Mouse (Mus musculus) bone marrow, adult 2 months (tissue): ENCODE results near the gene 1700001O22Rik. TPM values are rescaled to one million over a fixed set of nuclear protein-coding genes. Genes with fewer than 3 reads are reported as not detected.

ENCODE experiments used
- H3K27ac ChIP-seq: fragments of 200-500 bp; 2 replicates; pipeline ENCODE4 v1.5.1; 2012; ENCODE audit warnings: low read depth, mild to moderate bottlenecking, control low read depth, inconsistent platforms, low read length; ENCODE audit not compliant: control insufficient read depth, poor library complexity, insufficient read depth
- H3K4me1 ChIP-seq: fragments of 200-500 bp; 2 replicates; pipeline ENCODE4 v1.6.1; 2011; ENCODE audit warnings: low read length; ENCODE audit not compliant: control insufficient read depth, insufficient read depth
- H3K4me3 ChIP-seq: fragments of 200-500 bp; replicated peaks from 2 replicates; pipeline ENCODE3; 2011; ENCODE audit warnings: mild to moderate bottlenecking, low read depth, low read length, control low read depth; ENCODE audit not compliant: control insufficient read depth
- CTCF ChIP-seq: fragments of 200-500 bp; IDR thresholded peaks from 2 replicates; pipeline ENCODE4 v1.5.1; 2011; ENCODE audit warnings: low read length, control low read depth; ENCODE audit not compliant: control insufficient read depth, insufficient read depth
- POLR2A ChIP-seq: fragments of 200-500 bp; IDR thresholded peaks from 2 replicates; pipeline ENCODE4 v1.6.1; 2011; ENCODE audit warnings: low read depth, mild to moderate bottlenecking, control low read depth, low read length, borderline replicate concordance; ENCODE audit not compliant: control insufficient read depth
- WGBS: fragments of 180-500 bp; shearing (Covaris S2); methylation state at CpG from one replicate; pipeline ENCODE4 v1.1.7; 2018; 5-methylcytosine and 5-hydroxymethylcytosine counted together
- polyA plus RNA-seq: library from polyadenylated mRNA; stranded (reverse); fragments of >200 nt; gene quantifications from 2 replicates; pipeline ENCODE4 v1.2.4, GENCODE M21; 2011; ENCODE audit warnings: low replicate concordance; ENCODE audit not compliant: missing spikeins, insufficient read depth, insufficient read length

1700001O22Rik gene
- not detected in 2 replicates for polyA plus RNA-seq

DNA sequence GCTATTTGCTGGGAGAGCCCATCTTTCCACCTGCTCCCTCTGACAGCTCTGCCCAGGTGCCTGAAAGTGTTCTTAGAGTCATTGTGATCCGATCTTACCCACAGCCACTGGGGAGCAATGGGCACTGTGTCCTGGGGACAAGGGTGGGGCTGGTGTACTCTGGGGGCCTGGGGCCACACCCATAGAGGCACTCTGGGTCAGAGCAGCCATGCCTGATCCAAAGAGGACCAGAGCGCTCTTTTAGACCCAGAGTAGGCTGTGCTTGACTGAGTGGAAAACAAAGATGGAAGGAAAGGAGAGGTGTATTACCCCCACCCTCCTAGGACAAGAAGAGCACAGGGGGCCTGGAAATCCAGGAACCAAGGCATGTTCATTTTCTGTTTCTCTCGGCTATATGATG is at the start of gene 1700001O22Rik:
1700001O22Rik (minus strand) TSS at position 58 of the 400 bp plus-strand sequence.
- Histone ChIP-seq H3K4me3 (no peak within 1 kb of the TSS), H3K27ac (no peak within 1 kb of the TSS), H3K4me1 (peaks cover 3% of the 10 kb centered on the region)
- TF ChIP-seq POLR2A (no peak), CTCF (no peak)
- 81% methylated on average over 3 of the region's 3 CpGs for WGBS

DNA sequence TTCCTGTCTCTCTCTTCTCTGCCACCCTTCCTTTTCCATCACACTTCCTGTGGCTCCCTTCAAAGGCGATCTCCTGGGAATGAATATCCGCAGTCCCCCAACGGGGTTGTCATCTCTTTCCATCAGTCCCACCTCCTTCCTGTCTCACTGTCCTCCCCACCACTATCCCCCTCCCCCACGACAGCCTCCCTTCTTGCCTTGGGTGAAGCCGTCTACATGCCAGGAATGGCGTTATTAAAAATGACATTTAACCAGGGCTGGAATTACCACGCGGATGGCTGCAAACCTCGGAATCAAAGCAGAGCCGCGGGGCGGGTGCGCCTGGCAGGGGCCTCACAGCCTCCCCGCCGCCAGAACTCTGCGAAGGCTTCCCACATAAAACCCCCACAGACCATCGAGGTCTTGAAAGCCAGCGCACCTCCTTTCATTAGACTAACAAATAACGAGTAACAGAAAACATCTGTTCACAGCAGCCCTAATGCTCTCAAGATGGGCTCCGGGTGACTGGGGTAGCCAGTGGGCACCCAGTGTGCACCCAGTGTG is 49.4 kb upstream of the 1700001O22Rik start:
- no peak overlapping the region for H3K27ac ChIP-seq
- TF ChIP-seq CTCF (no peak), POLR2A (no peak)
- no peaks in the 10 kb centered on the region for H3K4me1 ChIP-seq
- 49% methylated on average over 20 of the region's 20 CpGs for WGBS
- no peak overlapping the region for H3K4me3 ChIP-seq

DNA sequence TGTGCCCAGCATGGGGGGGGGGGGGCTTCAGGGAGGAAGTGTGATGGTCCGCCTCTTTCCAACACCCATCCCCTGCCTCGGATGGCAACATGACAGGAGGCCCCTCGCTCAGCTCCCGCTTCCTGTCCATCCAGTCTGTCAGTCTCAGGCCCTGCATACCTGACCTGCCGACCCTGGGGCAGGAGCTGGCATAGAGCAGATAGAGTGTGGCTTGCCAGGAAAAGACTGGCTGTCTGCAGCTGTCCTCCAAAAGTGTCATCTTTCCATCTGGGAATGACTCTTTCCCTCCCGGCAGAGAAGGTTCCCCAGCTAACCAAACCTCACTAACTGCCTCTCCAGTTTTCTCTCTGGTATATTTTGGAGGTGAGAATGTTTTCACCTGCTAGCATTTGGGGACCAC is 47.1 kb upstream of the 1700001O22Rik start:
- TF ChIP-seq CTCF (no peak), POLR2A (no peak)
- no peak overlapping the region for H3K27ac ChIP-seq
- 37% methylated on average over 6 of the region's 6 CpGs for WGBS
- no peak overlapping the region for H3K4me3 ChIP-seq
- H3K4me1 ChIP-seq = no peaks in the 10 kb centered on the region

DNA sequence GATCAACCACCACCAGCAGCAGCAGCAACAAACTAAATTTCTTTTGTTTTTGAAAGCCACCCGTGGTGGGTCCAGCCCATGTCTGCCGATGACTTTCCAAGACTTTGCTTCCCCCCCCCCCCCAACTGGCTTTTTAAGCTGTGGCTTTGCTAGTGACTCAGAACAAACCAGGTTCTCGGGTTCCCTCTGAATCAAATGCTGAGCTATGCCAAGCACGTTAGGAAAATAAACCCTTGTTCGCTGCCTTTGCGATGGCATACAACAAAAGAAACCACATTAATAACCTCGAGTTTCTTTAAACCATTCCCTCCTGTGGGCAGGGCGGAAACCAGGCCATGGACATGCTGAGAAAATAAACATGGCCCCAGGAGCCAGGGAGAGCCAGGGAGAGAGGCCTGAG is 44.7 kb upstream of the 1700001O22Rik start:
- 65% methylated on average over 8 of the region's 8 CpGs for WGBS
- Histone ChIP-seq H3K4me3 (no peak overlapping the region), H3K4me1 (no peaks in the 10 kb centered on the region), H3K27ac (no peak overlapping the region)
- TF ChIP-seq CTCF = no peak
- TF ChIP-seq POLR2A = no peak

DNA sequence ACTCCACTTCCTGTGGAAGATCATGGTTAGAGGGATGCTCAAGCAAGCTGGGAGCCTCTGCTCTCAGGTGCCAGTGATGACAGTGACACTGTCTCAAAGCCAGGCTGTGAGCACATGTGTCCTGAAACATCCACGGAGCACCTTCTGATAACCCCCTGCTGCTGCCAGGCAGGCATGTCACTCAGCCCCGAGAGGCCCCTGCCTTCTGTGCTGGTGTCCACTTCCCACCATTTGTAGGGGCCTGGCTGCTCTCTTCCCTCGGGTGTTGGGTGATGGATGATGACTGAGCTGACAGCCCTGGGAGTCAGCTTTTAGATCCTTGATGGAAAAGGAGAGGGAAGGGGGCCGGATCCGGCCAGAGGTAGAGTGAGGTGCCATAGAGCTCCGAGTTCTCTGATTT is 43.3 kb upstream of the 1700001O22Rik start:
- no peaks in the 10 kb centered on the region for H3K4me1 ChIP-seq
- TF ChIP-seq POLR2A (no peak), CTCF (no peak)
- no peak overlapping the region for H3K4me3 ChIP-seq
- 59% methylated on average over 6 of the region's 6 CpGs for WGBS
- no peak overlapping the region for H3K27ac ChIP-seq

DNA sequence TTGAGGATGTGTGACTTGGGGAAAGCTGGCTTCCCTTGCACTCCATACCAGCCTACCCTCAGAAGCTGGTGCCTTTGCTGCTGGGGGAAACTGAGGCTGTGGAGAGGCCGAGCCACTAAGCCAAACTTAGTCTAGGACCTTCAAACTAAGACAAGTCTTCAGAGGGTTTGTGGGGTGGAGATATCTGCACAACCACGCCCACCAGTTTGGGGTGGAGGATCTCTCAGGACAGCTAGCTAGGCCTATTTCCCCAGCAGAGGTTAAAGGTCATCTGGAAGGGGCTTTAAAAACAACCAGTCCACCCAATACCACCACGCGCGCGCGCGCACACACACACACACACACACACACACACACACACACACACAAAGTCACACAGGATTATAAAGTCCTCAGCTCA is 42.8 kb upstream of the 1700001O22Rik start:
- Histone ChIP-seq H3K27ac (no peak overlapping the region), H3K4me1 (no peaks in the 10 kb centered on the region), H3K4me3 (no peak overlapping the region)
- WGBS = 85% methylated on average over 8 of the region's 8 CpGs
- TF ChIP-seq CTCF (no peak), POLR2A (no peak)

DNA sequence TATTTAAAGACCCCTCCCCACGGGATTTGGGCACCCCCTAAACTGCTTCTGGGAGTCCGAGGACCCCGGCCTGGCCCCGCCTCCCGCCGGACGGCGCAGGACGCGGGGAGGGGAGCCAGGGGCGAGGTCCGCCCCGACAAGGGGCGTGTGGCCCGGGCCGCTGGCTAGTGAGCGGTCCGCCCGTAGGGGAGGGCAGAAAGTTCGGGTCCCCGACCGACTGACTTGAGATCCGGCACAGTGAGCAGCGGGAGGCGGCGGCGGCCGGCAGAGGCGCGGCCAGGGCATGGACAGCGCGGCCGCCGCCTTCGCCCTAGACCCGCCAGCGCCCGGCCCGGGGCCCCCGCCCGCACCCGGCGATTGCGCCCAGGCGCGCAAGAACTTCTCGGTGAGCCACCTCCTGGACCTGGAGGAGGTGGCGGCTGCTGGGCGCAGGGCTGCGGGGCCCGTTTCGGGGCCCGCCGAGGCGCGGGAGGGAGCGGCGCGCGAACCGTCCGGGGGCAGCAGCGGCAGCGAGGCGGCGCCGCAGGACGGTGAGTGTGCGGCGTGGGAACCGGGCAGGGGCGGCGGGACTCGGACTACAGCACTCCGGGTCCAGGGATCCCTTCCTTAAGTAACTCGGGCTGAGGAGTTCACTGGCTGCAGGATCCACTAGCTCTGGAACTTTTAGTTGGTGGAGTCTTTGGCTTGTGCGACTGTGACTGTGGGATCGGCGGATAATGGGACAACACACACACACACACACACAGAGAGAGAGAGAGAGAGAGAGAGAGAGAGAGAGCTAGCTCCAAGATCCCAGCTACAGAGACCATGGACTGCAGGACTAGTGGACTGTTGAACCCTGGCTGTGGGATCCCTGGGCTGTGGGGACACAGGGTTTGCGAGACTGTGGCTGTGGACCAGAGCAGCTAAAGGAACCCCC is 42.0 kb upstream of the 1700001O22Rik start:
- Histone ChIP-seq H3K4me3 (no peak overlapping the region), H3K27ac (no peak overlapping the region), H3K4me1 (no peaks in the 10 kb centered on the region)
- TF ChIP-seq CTCF = no peak
- no peak for TF ChIP-seq POLR2A
- 4% methylated on average over 80 of the region's 80 CpGs for WGBS

DNA sequence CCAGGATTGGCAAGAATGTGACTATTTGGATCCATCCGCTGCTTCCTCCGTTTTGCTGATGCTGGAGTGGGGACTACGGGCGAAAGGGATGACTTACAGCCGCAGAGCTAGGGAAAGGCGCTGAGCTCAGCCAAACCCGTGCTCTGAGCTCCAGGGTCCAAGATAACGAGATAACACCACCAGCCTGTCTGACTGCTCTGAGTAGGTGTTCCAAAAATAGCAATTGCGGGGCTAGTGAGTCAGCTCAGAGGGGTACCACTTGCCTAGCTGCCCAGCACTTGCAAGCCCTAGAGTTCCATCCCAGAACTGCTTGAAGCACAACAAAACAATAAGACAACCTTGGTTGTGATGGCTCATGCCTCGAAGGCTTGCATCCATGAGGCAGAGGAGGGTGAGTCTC is 39.2 kb upstream of the 1700001O22Rik start:
- 48% methylated on average over 10 of the region's 10 CpGs for WGBS

DNA sequence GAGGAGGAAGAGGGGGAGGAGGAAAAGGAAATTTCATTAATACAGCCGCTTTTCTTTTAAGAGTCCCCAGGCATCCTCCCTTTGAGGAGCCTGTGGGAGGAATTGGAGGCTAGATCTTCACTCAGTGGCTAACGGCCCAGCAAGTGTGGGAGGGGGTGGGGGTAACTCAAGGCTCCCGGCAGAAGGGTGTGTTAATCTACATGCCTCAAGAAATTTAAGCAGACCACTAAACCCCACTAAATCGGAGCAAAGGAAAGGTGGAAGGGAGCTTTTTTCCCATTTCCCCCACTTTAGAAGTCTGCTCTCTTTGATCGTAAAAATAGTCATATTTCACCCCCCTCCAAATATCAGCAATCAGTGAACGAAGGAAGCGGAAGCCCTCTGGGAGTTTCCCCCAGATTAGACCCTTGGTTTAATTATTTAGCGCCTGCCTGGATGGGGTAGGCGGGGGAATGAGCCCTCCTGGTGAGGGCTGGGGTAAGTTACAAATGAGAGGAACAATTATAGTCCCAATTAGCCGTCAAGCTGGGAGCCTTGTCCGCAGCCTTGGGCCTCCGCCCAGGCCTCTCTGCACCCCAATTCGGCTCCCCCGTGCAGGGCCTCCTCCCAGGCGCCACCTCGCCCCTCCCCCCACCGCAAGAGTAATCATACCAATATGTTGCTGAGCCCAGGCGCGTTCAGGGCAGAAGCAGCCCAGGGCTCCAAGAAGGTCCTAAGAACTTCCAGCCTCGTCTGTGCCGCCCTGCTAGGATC is 33.0 kb upstream of the 1700001O22Rik start:
- no peaks in the 10 kb centered on the region for H3K4me1 ChIP-seq
- 37% methylated on average over 21 of the region's 21 CpGs for WGBS
- TF ChIP-seq CTCF = no peak
- TF ChIP-seq POLR2A = no peak
- no peak overlapping the region for H3K27ac ChIP-seq
- H3K4me3 ChIP-seq = no peak overlapping the region

More for the DNA sequence above, 39.2 kb upstream of the 1700001O22Rik start:
- Histone ChIP-seq H3K4me1 (no peaks in the 10 kb centered on the region), H3K4me3 (no peak overlapping the region), H3K27ac (no peak overlapping the region)
- TF ChIP-seq POLR2A (no peak), CTCF (no peak)
